Mouse (Mus musculus) kidney, postnatal 10 days (tissue): Measurements from ENCODE around the gene Tmem208.

Experiments used
- DNase-seq: peaks from one replicate; pipeline ENCODE4 v3.0.0; 2021; ENCODE audit warnings: mixed read lengths

Tmem208 gene

DNA sequence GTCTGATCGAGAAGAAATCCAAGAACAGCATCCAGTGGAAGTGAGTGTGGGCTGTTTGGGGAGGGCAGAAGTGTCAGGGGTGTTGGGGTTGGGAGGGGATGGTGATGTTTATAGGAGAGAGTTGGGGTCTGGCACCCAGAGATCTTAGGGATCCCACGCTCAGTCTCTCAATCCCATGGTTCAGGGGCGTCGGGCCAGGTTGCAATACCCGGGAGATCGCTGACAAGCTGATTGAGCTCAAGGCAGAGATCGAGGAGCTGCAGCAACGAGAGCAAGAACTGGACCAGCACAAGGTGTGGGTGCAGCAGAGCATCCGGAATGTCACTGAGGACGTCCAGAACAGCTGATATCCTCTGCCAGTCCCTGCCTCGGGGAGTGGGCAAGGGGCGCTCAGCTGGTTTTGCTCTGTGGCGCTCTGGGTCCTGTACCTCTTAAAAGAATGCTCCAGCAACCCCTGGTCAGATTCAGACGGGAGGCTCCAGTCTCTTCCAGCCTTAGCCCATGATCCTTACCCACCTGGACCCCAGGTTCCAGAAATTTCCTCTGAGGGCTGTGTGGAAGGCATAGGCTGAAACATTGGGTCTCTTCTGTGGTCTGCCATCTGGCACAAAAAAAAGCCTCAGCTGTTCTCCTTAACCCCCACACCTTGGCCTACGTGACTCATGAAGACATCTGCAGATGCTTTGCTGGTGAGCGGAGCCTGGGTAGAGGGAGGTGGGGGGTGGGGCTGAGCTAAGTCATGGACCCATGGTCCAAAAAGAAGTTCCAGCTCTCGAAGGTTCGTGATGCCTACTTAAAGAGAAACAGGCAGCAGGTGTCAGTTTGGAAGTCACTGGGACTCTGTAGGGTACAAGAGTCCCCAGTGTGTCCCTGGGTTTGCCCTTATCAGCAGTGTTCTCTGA is 27.6 kb upstream of the Tmem208 start:
- DNase-seq = no peak

DNA sequence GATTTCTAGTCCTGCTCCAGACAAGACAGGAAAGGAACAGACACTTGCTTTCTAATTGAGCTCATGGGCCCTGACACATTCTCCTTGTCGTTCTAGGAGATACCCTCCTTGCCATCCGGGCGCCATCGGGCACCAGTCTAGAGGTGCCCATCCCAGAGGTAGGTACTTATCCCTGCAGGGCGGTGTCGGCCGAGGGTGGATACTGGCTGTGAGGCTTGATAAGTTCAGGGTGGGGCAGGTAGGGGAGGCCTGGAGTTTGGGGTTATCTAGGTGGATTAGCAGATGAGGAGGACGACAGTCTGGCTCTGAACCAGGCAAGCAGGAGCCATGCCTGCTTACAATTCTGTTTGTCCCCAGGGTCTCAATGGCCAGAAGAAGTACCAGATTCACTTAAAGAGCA is 26.2 kb upstream of the Tmem208 start:
- no peak for DNase-seq

DNA sequence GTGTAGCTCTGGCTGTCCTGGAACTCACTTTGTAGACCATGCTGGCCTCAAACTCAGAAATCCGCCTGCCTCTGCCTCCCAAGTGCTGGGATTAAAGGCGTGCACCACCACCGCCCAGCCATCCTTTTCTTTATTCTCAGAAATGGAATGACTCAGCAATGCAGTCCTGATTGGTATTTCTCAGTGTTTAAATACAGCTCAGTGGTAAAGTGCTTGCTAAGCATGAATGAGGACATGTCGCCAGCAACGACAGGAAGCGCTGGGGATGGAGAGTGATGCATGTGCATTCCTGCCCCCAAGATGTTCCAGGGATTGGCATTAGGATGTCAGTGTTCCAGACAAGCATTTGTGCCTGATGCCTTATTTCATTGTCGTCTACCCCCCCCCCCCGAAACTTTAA is 22.8 kb upstream of the Tmem208 start:
- no peak for DNase-seq

DNA sequence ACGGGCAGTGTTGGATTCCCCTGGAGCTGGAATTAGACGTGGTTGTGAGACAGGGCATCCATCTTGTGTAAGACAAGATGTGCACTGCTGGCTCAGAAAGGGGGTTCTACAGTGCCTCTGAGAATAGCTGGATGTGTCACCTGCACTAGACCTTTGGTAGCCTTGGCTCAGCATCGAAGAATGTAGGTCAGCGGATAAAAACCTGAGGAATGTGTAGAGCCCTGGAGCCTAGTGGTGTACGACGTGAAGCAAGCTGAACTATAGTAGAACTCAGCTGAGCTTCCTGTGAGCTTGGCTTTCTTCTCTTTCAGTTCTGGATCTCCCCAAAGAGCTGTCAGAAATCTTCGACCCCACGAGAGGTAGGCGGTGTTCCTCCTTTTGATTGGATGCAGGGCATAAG is 22.3 kb upstream of the Tmem208 start:
- no peak for DNase-seq

DNA sequence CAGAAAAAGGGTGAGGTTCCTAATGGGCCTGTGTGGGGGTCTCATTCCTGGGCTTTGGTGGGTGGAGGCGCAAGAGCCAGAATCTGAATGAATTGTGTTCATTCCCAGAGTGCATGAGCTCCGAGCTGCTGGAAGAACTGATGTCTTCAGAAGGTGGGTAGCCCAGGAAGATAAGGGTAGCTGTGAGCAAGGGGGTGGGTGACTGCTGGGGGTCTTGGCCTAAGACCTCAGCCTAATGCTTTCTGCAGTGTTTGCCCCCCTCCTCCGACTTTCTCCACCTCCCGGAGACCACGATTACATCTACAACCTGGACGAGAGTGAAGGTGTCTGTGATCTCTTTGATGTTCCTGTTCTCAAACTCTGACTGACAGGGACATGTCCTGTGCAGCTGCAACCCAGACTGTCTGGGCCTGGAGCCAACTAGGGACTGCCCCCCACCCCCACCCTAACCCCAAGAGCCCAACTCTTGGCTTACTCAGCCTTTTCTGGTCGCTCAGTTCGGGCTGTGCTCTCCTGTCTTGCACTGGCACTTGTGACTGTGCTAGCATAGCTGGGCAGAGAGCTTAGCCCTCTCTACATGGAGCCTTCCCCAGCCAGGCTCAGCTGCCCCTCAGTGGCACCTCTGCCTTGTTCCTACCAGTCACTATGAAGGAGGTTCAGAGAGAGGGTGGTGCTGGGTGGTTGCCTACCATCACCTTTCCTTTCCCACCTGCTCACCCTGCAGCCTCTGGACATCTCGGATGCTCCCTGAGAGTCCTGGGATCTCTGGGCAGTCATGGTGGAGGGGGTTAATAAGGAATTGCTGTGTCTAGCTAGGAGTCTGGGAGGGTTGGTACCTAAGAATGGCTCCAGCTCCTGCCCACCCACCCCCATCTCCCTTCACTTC is 21.6 kb upstream of the Tmem208 start:
- DNase-seq = no peak

DNA sequence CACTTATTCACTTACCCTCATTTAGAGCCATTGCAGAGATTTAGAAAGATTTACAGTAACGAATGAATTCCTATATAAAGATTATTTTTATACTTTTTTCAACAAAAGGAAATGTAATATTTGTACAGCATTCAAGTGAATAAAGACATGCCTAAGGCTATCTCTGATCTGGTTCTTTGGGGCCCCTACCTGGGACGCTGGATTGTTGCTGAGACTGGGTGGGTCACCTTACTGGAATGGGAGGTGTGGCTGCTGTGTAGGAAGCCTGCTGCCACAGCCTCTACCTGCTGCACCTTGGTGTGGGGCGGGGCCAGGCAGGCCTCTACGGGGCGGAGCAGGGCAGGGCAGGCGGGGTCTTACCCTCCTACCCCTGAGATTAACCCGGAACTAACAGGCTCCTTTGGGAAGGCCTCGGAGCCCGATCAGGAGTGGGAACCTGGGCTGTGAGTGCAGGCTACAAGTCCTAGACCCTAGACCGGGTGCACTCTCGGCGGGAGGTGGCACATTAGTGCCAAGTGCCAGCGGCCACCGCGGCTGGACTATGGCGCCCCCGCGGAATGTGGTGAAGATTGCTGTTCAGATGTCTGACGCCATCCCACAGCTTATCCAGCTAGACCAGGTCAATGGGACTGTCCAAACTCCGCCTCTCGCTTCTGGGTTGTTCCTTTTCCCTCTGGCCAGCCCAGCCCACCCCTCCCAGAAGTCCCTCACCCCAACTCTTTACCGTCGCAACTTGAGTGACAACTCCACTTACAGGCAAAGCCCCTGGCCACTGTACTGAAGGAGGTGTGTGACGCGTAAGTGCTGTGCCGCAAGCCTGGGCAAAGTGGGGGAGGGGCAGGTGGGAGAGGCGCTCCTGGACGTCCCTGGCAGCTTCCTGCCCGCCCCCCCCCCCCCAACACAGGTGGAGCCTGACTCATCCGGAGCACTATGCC is 20.7 kb upstream of the Tmem208 start, which contains the start of gene Elmo3:
Elmo3 (plus strand) TSS at position 391 of the 935 bp plus-strand sequence.
- peak; percentile 87 for DNase-seq

DNA sequence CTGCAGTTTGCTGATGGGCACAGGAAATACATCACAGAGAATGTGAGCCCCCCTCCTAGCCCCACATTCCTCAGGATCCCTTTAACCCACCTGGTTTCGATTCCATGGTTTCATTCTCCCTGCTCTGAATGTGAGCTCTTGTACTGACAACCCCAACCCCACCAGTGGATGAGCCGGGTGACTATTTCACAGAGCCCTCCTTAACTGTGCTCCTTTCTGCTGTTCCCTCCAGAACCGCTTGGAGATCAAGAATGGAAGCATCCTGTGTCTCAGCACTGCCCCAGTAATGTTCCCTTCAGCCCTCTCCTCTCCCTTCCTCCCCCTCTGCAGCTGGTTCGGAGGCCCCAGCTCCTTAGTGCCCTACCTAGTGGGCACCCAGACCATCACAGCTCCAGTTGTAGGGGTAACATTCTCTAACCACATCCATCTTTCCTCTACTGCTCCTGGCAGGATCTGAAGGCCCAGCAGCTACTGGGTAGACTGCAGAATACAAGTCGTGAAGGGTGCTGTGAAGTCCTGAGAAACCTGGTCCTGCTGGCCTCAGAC is 19.9 kb upstream of the Tmem208 start:
- no peak for DNase-seq

DNA sequence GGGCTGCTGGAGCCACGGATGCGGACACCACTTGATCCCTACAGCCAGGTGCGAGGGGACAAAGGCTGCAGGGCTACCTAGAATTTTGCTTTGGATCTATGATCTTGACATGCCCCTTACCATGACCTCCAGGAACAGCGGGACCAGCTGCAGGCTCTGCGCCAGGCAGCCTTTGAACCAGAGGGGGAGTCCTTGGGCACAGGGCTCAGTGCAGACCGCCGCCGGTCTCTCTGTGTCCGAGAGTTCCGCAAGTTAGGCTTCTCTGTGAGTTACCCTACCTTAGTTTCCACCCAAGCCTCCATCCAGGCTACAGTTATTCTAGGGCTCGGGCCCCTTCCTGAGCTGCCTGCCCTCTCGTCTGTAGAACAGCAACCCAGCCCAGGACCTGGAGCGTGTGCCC is 18.5 kb upstream of the Tmem208 start:
- no peak for DNase-seq

DNA sequence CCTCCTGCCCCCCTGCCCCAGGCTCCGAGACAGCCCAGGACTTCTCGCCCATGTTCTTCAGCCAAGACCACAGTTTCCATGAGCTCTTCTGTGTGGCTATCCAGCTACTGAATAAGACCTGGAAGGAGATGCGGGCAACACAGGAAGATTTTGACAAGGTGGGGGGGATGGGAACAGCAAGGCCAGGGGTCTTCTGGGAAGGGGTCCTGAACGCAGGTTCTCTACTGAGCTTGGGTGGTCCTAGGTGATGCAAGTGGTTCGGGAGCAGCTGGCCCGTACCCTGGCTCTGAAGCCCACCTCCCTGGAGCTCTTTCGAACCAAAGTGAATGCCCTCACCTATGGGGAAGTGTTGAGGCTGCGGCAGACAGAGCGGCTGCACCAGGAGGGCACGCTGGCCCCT is 17.7 kb upstream of the Tmem208 start:
- no peak for DNase-seq

DNA sequence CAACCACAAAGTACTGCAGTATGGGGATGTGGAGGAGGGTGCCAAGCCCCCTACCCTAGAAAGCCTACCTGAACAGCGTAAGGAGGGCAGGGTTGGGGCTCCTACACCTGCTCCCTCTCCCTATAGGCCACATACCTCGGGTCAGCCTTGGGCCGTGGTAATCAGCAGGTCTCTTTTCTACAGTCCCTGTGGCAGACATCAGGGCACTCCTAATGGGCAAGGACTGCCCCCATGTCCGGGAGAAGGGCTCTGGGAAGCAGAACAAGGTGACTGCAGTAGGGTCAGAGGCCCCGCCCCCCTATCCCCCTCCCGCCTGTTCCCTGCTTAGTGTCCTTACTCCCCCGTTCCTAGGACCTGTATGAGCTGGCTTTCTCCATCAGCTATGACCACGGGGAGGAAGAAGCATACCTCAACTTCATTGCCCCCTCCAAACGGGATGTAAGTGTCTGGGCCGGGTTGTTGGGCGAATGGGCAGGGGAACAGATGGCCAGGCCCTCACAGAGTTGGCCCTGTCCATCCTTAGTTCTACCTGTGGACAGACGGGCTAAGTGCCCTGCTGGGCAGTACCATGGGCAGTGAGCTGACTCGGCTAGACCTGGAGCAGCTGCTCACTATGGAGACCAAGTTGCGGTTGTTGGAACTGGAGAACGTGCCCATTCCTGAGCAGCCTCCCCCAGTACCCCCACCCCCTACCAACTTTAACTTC is 16.9 kb upstream of the Tmem208 start:
- DNase-seq = no peak

DNA sequence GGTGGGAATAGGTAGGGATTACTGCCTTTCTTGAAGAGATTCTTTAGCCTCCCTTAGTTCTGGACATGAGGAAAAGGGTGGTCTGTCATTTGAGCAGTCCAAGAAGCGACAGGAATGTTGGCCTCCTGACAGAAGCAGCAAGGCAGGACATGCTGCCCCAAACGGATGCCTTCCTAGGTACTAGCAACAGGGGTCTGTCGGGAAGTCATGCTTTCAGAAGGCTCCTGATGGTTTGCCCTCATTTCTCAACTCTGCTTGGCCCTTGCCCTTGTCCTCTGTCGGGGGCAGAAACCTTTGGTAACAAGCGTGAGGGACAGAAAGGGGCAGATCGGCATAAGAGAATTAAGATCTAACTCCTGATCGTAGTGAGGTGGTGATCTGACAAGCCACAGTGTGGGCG is 16.0 kb upstream of the Tmem208 start:
- DNase-seq = no peak

DNA sequence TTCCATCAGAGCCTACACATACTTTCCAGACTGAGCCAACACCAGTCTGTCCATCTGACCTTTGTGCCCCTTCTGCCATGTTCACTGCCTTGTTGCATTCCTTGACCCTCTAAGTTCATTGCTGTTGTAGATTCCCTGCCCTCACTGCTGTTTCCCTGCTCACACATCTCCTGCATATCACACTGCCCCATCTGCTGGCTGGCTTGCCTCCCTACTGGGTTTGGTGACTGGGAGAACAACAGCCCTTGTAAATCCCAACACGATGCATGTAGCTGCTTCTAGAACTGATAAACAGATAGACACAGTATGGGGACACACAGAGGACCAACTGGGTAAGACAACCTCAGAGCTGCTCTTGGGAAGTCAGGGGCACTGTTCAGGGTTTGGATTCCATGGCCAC is 14.4 kb upstream of the Tmem208 start:
- no peak for DNase-seq

DNA sequence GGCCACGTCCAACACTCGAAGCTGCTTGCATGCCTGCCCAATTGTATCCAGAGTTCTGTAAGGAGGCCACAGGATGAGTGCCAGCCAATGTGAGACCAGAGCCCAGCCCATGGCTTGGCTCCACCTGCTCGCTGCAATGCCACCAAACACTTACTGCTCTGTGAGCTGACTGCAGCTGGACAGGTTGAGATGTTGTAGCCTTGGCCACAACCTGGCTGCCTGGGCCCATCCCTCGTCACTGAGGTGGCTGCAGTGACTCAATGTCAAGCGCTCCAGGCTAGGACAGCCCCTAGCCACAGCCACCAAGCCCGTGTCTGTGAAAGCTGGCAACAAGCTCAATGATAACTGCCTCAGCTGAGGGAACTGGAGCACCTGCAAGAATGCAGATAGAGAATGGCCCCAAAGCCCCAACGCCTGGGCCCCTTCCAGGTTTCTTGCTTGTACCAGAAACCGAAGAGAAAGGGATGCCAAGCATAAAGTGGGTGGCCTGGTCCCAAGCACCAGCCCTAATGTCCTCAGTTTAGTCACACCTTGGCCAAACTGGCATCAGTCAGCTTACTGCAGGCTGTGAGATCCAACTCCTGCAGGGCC is 13.2 kb upstream of the Tmem208 start:
- no peak for DNase-seq

DNA sequence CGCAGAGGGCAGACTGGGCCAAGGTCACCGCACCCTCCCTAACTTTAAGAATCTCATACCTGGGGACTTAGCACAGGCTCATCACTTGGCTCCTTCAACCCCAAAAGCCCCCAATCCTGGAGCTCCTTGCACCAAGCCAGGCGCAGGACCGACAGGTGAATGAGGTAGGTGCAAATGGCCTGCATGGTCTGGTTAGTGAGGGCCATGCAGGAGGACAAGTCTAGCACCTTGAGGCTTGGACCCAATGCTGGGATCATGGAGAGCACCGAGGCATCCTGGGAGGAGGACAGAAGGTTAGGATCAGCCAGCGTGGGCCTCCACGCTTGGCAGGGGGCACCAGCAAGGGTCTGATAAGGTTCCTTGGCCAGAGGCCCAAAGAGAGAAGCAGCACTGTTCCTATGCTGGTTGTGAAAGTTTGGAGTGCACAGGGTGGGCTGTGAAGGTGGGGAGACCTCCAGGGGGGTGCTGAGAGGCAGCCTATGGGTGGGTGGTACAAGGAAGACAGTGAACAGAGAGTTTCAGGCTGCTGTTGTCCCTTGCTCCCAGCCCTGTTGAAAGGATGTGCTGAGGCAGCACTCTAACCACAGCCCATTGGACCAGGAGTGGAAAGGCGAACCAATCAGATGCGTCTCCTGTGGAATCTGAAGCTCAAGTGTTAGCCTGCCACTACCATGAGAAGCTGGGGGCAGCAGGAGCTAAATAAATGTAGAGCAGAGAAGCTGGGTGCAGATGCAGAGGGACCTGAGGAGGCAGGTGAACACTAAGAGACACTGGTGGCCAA is 12.3 kb upstream of the Tmem208 start:
- DNase-seq = no peak

DNA sequence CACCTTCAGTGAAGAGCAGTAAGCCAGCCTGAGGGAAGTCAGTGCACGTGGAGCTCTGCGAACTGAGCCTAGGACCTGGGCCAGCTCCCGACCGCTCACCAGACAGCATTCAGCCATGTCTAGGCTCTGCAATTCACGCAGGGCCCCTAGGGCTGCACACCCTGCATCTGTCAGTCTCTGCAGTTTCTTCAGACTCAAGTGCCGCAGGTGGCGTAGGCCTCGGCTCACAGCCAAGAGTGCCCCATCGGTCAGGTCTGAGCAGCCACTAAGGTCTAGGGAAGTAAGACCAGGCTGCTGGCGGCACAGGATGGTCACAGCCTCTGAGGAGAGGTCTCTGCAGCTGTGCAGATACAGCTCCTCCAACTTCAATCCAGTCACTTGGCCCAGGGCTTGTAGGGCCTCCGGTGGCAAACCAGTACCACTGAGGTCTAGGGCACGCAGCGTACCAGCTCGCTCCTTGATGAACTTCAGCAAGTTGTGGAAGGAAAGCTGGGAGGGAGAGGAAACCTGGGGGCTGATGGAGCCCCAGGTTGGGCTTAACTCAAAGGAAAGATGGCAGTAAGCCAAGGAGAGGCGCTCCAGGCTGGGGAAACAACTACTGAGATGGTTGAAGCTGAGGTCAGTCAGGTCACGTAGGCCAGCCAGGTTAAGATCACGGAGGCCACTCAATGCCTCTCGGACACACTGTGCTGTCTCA is 10.9 kb upstream of the Tmem208 start:
- peak; percentile 19 for DNase-seq

DNA sequence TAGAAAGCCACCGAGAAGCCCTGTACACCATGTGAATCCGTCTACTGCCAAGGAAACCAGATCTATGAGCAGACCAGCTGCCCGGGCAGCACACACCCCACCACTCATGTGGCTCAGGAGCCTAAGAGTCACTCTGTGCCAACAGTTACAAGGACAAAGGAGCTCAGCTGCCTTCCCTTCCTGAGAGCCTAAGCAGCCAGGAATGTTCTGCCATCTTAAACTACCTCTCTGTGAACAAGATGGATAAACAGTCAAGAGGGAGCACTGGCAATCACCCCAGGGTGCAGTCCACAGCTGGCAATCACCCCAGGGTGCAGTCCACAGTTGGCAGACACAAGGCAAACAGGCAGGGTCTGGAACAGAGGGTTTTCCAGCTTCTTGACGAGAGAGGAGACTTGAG is 8.2 kb upstream of the Tmem208 start:
- no peak for DNase-seq

DNA sequence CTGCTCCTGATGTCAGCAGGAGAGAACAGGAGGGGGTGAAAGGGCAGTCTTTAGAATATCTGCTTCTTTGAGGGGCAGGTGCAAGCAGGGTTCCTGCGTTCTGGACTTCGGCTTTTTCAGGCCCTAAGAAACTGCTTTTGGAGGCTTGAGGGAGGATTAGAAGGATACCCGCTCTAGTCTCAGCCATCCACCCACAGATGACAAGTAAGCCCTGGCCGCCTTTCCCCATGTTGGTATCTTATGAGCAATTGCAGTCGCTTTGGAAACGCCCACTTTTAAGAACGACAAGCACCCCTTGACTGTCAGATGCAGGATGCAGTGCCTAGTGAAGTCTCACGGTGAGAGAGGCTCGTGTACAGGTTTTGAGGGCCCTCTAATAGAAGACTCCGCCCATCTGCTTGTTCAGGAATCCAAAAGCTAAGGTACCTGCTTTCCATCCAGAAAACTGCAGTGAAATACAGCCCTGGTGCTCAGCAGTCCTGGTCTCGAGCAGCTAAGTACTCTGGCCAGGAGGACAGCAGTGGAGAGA is 7.4 kb upstream of the Tmem208 start:
- DNase-seq = no peak

DNA sequence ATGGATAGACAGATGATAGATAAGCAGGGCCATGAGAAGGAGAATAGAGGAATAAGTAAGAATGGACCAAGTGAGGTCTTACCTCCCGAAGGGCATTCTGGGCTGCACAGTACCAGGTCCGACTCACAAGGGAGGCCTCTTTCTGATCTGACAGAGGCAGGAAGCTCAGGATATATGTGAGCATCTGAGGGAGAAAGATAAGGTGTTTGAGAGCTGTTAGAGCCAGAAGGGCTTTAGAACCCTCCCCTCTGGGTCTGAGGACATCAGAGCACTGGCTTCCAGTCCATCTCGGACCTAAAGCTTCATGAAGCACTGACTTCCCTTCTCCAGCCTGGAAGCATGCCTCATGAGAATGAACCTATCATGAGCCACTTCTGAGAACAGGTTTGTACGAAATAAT is 3.0 kb upstream of the Tmem208 start:
- DNase-seq = no peak

DNA sequence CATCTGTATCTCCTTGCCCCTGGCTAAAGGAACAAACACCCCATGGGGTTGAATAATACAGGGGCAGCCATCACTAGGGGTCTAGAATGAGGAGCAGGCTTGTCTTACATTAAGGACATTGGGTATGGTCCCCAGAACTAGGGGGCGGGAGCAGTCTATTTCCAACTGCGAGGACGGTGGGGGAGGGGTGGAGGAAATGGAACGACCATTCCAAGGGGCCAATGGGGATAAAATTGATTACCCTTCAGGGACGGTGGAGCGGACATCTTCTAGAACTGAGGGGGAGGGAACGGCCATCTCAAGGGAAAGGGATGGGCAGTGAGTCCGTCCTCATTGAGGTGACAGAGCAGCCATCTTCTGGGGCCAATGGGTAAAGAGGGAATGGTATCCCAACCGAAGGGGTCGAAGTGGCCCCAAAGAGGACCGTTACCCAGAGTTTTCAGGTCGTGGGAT is 487 bp upstream of the Tmem208 start:
- peak; percentile 63 for DNase-seq

DNA sequence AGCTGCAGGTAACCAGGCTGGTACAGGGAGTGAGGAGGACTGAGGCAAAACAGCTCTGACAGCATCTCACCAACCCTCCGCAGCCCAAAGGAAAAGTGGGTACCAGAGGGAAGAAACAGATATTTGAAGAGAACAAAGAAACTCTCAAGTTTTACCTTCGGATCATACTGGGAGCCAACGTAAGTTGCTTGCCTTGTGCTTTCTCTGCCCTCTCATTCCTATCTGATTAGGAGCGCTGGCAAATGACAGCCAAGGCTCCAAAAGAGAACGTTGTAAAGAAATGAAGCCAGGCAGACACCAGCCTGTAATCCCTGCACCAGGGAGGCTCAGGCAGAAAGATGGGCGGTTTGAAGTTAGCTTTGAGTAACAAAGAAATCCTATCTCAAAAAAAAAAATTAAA is 814 bp downstream of the Tmem208 start:
- DNase-seq = no peak
